Mouse (Mus musculus): ENCODE measurements around the gene Pard3. TPM values are rescaled to one million over a fixed set of nuclear protein-coding genes. Genes with fewer than 3 reads are reported as not detected.

Pard3 gene
- polyA plus RNA-seq, 1 experiment from 2014 or later, result 14.5 TPM

GRCm38 (mm10) chr8:127185897-127186296 is 122.2 kb downstream of the Pard3 start:
- peaks cover 15% of the 10 kb centered on the region for H3K4me1 ChIP-seq (replicated peaks; ENCODE audit: control insufficient read depth, insufficient read depth, low read length)
- 67% methylated on average over 7 of the region's 7 CpGs for WGBS
- no peaks in the 10 kb centered on the region for H3K27me3 ChIP-seq (replicated peaks; ENCODE audit: control insufficient read depth, insufficient read depth, low read length)
- ATAC-seq (replicated peaks; ENCODE audit: low FRiP score) (no peak), DNase-seq (ENCODE audit: low spot score) (no peak)
- H3K9me3 ChIP-seq (ENCODE audit: control insufficient read depth, low read length), result no peaks in the 10 kb centered on the region
- no peak overlapping the region for H3K9ac ChIP-seq (ENCODE audit: low read depth, low read length)
- no peaks in the 10 kb centered on the region for H3K36me3 ChIP-seq (ENCODE audit: control insufficient read depth, insufficient read depth, low read length)
- no peak overlapping the region for H3K27ac ChIP-seq (ENCODE audit: low read depth, low read length)
- no peak overlapping the region for H3K4me2 ChIP-seq
- H3K4me3 ChIP-seq (ENCODE audit: low read depth, low read length), result no peak overlapping the region

- no peaks in the 10 kb centered on the region for H3K36me3 ChIP-seq (ENCODE audit: control insufficient read depth, insufficient read depth, low read length)
- no peak overlapping the region for H3K4me2 ChIP-seq
- H3K9me3 ChIP-seq (ENCODE audit: control insufficient read depth, low read length), result no peaks in the 10 kb centered on the region
- ATAC-seq (replicated peaks; ENCODE audit: low FRiP score), result no peak
- DNase-seq (ENCODE audit: low spot score), result no peak
- H3K27me3 ChIP-seq (replicated peaks; ENCODE audit: control insufficient read depth, insufficient read depth, low read length), result no peaks in the 10 kb centered on the region
- no peak overlapping the region for H3K4me3 ChIP-seq (ENCODE audit: low read depth, low read length)
- peaks cover 4% of the 10 kb centered on the region for H3K4me1 ChIP-seq (replicated peaks; ENCODE audit: control insufficient read depth, insufficient read depth, low read length)
- H3K9ac ChIP-seq (ENCODE audit: low read depth, low read length), result no peak overlapping the region
- no peak overlapping the region for H3K27ac ChIP-seq (ENCODE audit: low read depth, low read length)
Observed at GRCm38 (mm10) chr8:127188671-127189070, 125.0 kb downstream of the Pard3 start.

GRCm38 (mm10) chr8:127190350-127190749 is 126.7 kb downstream of the Pard3 start:
- ATAC-seq (replicated peaks; ENCODE audit: low FRiP score) (no peak), DNase-seq (ENCODE audit: low spot score) (peak; percentile 40)
- Histone ChIP-seq H3K27ac (ENCODE audit: low read depth, low read length) (no peak overlapping the region), H3K27me3 (replicated peaks; ENCODE audit: control insufficient read depth, insufficient read depth, low read length) (no peaks in the 10 kb centered on the region), H3K9me3 (ENCODE audit: control insufficient read depth, low read length) (no peaks in the 10 kb centered on the region), H3K4me3 (ENCODE audit: low read depth, low read length) (no peak overlapping the region), H3K4me1 (replicated peaks; ENCODE audit: control insufficient read depth, insufficient read depth, low read length) (no peaks in the 10 kb centered on the region), H3K4me2 (no peak overlapping the region), H3K9ac (ENCODE audit: low read depth, low read length) (no peak overlapping the region), H3K36me3 (ENCODE audit: control insufficient read depth, insufficient read depth, low read length) (no peaks in the 10 kb centered on the region)
- WGBS, result 39% methylated on average over 7 of the region's 7 CpGs

DNA sequence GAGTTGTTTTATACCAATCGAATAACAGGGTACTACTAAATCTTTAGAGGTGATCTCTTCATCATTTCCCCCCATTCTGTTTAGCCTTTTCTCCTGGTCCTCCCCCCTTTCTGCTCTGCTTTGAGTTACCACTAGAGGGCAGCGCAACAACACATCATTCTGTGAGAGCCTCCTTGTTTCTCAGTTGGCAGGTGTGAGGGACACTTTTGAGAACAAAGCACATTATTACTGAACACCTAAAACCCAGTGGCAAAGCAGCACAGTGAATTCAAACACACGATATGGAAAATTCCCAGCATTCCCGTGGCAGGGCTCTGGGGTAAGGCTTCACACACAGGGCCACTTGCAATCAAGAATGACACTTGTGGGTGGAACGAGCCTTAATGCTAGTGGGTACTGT is 127.7 kb downstream of the Pard3 start:
- Histone ChIP-seq H3K36me3 (ENCODE audit: control insufficient read depth, insufficient read depth, low read length) (no peaks in the 10 kb centered on the region), H3K4me1 (replicated peaks; ENCODE audit: control insufficient read depth, insufficient read depth, low read length) (no peaks in the 10 kb centered on the region), H3K4me2 (no peak overlapping the region), H3K4me3 (ENCODE audit: low read depth, low read length) (no peak overlapping the region), H3K9ac (ENCODE audit: low read depth, low read length) (no peak overlapping the region), H3K27ac (ENCODE audit: low read depth, low read length) (no peak overlapping the region), H3K9me3 (ENCODE audit: control insufficient read depth, low read length) (no peaks in the 10 kb centered on the region), H3K27me3 (replicated peaks; ENCODE audit: control insufficient read depth, insufficient read depth, low read length) (no peaks in the 10 kb centered on the region)
- ATAC-seq (replicated peaks; ENCODE audit: low FRiP score) (no peak), DNase-seq (ENCODE audit: low spot score) (no peak)
- 46% methylated on average over 5 of the region's 5 CpGs for WGBS

DNA sequence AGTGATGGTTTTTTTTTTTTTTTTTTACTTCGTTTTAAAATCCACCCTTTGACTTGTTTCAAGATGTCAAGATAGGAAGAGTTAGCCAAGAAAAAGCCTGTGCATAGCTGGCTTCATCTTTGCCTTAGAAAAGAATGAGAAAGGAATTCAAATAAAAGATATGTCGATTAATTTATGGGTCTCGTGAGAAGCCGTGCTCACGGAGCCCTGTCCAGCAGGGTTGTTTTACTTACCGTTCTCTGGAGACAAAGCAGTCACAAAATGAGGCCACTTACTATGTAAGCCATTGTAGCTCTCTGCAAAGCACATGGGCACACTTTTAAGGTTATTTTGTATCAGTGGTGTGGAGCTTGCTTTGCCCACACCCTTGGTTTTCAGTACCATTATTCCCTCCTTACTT is 128.1 kb downstream of the Pard3 start:
- WGBS, result 69% methylated on average over 6 of the region's 6 CpGs
- Histone ChIP-seq H3K4me1 (replicated peaks; ENCODE audit: control insufficient read depth, insufficient read depth, low read length) (peaks cover 2% of the 10 kb centered on the region; the same call in 1 of the 2 replicates), H3K36me3 (ENCODE audit: control insufficient read depth, insufficient read depth, low read length) (no peaks in the 10 kb centered on the region), H3K27me3 (replicated peaks; ENCODE audit: control insufficient read depth, insufficient read depth, low read length) (no peaks in the 10 kb centered on the region), H3K4me2 (no peak overlapping the region), H3K9me3 (ENCODE audit: control insufficient read depth, low read length) (no peaks in the 10 kb centered on the region), H3K27ac (ENCODE audit: low read depth, low read length) (no peak overlapping the region), H3K9ac (ENCODE audit: low read depth, low read length) (no peak overlapping the region), H3K4me3 (ENCODE audit: low read depth, low read length) (no peak overlapping the region)
- DNase-seq (ENCODE audit: low spot score), result no peak
- no peak for ATAC-seq (replicated peaks; ENCODE audit: low FRiP score)

- Histone ChIP-seq H3K4me3 (ENCODE audit: low read depth, low read length) (no peak overlapping the region), H3K27ac (ENCODE audit: low read depth, low read length) (no peak overlapping the region), H3K4me1 (replicated peaks; ENCODE audit: control insufficient read depth, insufficient read depth, low read length) (peaks cover 2% of the 10 kb centered on the region; the same call in 1 of the 2 replicates), H3K4me2 (no peak overlapping the region), H3K36me3 (ENCODE audit: control insufficient read depth, insufficient read depth, low read length) (no peaks in the 10 kb centered on the region), H3K27me3 (replicated peaks; ENCODE audit: control insufficient read depth, insufficient read depth, low read length) (no peaks in the 10 kb centered on the region), H3K9ac (ENCODE audit: low read depth, low read length) (no peak overlapping the region), H3K9me3 (ENCODE audit: control insufficient read depth, low read length) (no peaks in the 10 kb centered on the region)
- DNase-seq (ENCODE audit: low spot score) (no peak), ATAC-seq (replicated peaks; ENCODE audit: low FRiP score) (no peak)
- WGBS, result 88% methylated on average over 10 of the region's 10 CpGs
Observed at GRCm38 (mm10) chr8:127192331-127192730, 128.6 kb downstream of the Pard3 start.

DNA sequence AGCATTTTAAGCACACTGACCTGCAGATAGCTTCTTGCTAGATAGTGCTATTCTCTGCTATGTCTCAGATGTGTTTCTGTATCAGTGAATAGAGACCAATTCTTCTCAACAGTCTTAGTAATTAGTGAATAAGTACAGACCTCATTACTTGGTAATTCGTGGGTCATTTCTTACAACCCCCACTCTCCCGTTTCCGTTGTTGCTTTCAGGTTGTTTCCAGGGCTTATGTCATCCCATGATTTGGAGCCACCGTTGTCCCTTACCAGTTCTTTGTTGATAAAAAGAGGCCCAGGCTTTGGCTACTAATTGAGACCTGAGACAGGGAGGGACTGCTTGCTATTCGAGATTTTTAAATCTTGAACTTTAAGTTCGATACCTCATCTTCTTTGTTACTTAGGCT is 129.7 kb downstream of the Pard3 start:
- Histone ChIP-seq H3K27me3 (replicated peaks; ENCODE audit: control insufficient read depth, insufficient read depth, low read length) (no peaks in the 10 kb centered on the region), H3K9me3 (ENCODE audit: control insufficient read depth, low read length) (no peaks in the 10 kb centered on the region), H3K4me2 (no peak overlapping the region), H3K4me3 (ENCODE audit: low read depth, low read length) (no peak overlapping the region), H3K36me3 (ENCODE audit: control insufficient read depth, insufficient read depth, low read length) (no peaks in the 10 kb centered on the region), H3K4me1 (replicated peaks; ENCODE audit: control insufficient read depth, insufficient read depth, low read length) (peaks cover 2% of the 10 kb centered on the region), H3K27ac (ENCODE audit: low read depth, low read length) (no peak overlapping the region), H3K9ac (ENCODE audit: low read depth, low read length) (no peak overlapping the region)
- DNase-seq (ENCODE audit: low spot score), result no peak
- ATAC-seq (replicated peaks; ENCODE audit: low FRiP score), result no peak
- whole genome bisulfite sequencing, result 71% methylated on average over 6 of the region's 6 CpGs

DNA sequence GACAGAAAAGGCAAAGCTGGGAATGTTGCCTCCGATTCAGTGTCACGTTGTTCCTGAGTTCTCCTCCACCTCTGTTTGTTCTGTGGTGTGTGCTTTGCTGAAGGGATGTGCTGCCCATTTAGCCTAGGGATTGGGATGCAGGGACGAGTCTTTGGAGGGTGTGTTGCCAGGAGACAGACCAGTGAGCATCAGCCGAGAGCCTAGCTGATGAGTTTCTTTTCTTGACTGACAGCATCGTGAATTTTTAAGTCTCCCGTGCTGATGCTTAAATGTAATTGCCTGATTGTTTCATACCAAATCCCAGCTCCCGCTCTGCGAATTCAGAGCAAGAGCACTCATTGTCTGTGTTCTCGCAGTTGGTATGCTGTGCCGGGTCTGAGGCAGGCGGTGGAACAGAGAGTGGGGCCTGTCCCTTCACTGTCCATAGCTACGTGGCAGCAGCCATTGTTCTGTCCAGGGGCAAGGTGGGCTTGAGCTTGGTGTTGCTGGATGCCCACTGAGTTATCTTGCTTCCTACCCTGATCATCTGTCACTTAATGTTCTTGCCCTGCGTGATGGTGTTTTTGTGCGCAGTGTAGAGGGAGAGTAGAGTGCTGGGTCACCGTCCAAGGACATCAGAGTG is 131.2 kb downstream of the Pard3 start:
- H3K9me3 ChIP-seq (ENCODE audit: control insufficient read depth, low read length), result no peaks in the 10 kb centered on the region
- H3K4me3 ChIP-seq (ENCODE audit: low read depth, low read length), result no peak overlapping the region
- no peak overlapping the region for H3K4me2 ChIP-seq
- DNase-seq (ENCODE audit: low spot score) (no peak), ATAC-seq (replicated peaks; ENCODE audit: low FRiP score) (no peak)
- H3K9ac ChIP-seq (ENCODE audit: low read depth, low read length), result no peak overlapping the region
- no peak overlapping the region for H3K27ac ChIP-seq (ENCODE audit: low read depth, low read length)
- peaks cover 2% of the 10 kb centered on the region for H3K4me1 ChIP-seq (replicated peaks; ENCODE audit: control insufficient read depth, insufficient read depth, low read length)
- WGBS, result 83% methylated on average over 15 of the region's 15 CpGs
- H3K27me3 ChIP-seq (replicated peaks; ENCODE audit: control insufficient read depth, insufficient read depth, low read length), result no peaks in the 10 kb centered on the region
- H3K36me3 ChIP-seq (ENCODE audit: control insufficient read depth, insufficient read depth, low read length), result no peaks in the 10 kb centered on the region

DNA sequence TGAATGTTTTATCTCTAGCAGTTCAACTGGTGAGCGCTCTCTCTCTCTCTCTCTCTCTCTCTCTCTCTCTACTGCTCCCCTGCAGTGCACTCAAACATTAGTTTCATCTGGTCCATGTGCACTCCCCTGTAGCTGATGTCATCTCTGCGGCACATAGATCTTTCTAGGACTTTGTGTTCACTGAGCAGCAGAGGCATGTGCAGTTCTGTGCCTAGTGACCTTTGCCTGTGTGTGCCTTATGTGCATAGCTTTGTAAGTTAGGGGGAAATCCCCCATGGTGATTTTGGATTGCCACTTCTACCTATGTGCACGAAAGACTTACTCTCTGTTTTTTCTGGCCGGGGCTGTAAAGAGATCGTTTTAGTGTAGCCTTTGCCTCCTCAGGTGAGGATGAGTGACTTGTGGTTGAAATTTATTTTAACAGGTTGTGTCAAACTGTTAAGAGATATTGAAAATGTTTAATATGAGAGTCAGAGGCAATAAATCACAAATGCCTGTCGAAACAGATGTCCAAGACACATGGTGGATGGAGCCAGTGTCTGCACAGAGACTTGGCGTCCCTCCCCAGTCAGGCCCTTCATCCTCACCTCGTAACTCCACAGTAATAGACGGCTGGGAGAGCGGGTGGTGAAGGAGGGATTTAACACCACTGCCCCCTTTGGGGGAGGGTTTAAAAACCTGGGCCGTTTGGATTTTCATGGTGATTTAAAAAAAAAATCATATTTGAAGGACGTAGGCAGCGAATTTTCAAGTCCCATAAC is 133.0 kb downstream of the Pard3 start:
- no peaks in the 10 kb centered on the region for H3K36me3 ChIP-seq (ENCODE audit: control insufficient read depth, insufficient read depth, low read length)
- no peak for DNase-seq (ENCODE audit: low spot score)
- no peak overlapping the region for H3K27ac ChIP-seq (ENCODE audit: low read depth, low read length)
- no peaks in the 10 kb centered on the region for H3K9me3 ChIP-seq (ENCODE audit: control insufficient read depth, low read length)
- ATAC-seq (replicated peaks; ENCODE audit: low FRiP score), result no peak; the same call in 1 of the 2 replicates
- no peaks in the 10 kb centered on the region for H3K27me3 ChIP-seq (replicated peaks; ENCODE audit: control insufficient read depth, insufficient read depth, low read length)
- no peak overlapping the region for H3K9ac ChIP-seq (ENCODE audit: low read depth, low read length)
- WGBS, result 75% methylated on average over 13 of the region's 13 CpGs
- H3K4me3 ChIP-seq (ENCODE audit: low read depth, low read length), result no peak overlapping the region
- H3K4me2 ChIP-seq, result no peak overlapping the region
- peaks cover 2% of the 10 kb centered on the region for H3K4me1 ChIP-seq (replicated peaks; ENCODE audit: control insufficient read depth, insufficient read depth, low read length)
